Mouse (Mus musculus): ENCODE results near the gene Rara.
"Not testable (repeated sequence)": the region's sequence is repeated elsewhere in the genome, so short reads cannot be mapped to it uniquely, and the experiment has no call there.

Gene Rara

GRCm38 (mm10) chr11:98922851-98923711 lies 4.5 kb upstream of the Rara start:
- not testable (repeated sequence) for DNase-seq (ENCODE audit: low spot score)

GRCm38 (mm10) chr11:98924633-98925175 lies 2.9 kb upstream of the Rara start:
- DNase-seq (ENCODE audit: low spot score): no peak

DNA sequence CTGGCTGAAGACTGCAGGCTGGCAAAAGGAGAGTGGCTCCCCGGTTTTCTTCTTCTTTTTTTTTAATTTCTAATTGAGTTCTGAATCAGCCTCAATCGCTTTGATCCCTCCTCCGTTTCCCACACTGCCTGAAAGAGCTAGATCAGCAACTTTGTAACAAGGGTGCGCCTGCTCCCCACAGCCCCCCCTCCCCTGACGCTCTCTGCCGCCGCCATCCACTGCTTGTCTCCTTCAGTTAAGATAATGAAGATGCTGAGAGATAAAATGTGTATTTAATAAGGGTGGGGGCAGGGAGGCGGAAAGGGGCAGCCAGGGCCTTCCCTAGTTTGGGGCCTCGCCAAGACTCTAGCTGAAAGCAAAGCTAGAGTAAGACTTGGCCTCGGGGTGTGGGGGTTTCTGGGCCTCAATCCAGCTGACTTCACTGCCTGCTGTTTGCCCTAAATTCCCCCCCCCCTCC lies 2.3 kb upstream of the Rara start:
- no peak for DNase-seq (ENCODE audit: low spot score)

GRCm38 (mm10) chr11:98925868-98926311 lies 1.7 kb upstream of the Rara start:
- no peak for DNase-seq (ENCODE audit: low spot score)

DNA sequence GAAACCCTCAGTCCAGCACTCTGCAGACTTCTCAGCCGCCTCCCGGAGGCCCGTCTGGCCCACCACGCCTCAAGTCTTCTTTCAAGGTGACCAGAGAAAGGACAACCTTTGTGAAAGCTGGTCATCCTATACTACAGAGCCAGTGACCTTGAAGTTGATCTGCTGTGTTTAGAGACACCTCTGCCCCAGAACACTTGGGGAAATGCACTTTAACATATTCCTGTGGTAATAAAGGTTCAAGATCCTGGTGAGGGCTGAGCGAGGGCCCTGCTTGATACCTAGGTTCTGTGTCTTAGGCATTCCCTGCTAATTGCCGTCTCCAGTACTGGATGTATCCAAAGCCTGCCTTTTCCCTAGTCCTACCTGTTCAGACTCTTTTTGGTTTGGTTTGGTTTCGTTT lies 1.1 kb upstream of the Rara start:
- DNase-seq (ENCODE audit: low spot score): no peak

DNA sequence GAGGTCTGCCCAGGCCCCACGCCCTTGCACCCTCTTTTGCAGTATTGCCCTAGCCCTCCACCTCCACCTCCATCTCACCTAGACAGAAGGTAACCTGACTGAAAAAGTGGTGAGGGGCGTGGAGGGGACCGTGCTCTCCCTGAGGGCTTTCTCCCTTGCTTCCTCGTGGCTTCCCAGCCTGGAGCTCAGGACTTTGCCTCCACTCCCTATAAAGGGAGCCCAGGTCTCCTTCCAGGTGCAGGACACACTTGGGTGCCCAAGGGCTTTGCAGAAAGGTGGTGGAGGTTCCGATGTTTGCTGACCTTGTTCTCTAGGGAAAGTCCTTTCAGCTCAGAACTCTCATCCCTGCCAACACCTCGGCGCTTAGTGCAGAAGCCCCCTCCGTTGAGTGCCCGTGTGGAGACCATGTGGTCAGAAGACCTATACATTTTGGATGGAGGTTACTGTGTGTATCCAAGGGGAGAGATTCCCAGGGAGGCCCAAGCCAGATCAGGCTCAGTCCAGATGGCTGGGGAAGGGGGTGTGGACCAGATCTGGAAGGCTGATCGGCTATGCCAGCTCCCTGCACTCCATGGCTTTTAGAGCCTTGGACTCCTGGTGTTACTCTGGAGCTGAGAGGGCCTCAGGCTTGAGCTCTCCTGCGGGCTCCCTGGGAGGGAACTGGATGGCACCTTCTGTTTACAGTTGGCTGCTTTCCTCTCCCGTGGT lies 722 bp downstream of the Rara start:
- no peak for DNase-seq (ENCODE audit: low spot score)

DNA sequence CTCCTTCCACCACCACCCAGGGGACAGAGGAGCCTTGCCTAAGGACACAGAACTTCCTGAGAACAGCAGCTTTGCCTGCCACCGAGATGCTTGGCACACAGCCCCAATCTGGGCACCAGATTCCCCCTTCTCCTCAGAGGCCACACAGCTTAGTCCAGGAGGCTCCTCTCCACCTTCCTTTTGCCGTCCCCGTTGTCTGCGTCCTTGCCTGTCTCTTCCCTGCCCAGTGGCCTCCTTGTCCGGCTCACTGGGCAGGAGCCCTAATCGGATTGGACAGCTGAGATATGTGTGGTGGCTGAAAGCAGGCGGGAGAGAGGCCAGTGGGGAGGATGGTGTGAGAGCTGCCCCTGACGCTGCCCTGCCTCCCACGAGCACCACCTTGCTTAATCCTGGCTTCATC lies 1.9 kb downstream of the Rara start:
- DNase-seq (ENCODE audit: low spot score): no peak

DNA sequence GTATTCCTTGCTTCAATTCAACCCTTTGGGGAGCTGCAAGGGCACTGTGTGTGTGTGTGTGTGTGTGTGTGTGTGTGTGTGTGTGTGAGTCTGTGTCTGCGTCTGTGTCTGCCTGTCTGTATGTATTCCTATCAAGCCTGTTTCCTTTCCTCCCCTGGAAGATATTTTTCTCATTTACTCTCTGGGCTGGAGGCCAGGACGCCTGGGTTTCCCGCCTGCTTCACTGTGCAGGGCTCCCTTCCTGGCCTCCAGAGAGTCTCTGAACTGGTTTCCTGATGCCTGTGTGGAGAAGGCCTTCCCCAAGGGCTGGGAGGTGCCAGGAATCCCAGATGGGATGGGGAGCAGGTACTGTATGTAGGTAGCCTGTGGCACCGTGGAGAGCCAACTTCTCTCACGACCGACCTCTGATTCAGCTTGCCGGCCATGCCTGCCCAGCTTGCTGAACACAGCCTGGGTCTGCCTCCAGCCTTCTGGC lies 2.5 kb downstream of the Rara start:
- no peak for DNase-seq (ENCODE audit: low spot score)

DNA sequence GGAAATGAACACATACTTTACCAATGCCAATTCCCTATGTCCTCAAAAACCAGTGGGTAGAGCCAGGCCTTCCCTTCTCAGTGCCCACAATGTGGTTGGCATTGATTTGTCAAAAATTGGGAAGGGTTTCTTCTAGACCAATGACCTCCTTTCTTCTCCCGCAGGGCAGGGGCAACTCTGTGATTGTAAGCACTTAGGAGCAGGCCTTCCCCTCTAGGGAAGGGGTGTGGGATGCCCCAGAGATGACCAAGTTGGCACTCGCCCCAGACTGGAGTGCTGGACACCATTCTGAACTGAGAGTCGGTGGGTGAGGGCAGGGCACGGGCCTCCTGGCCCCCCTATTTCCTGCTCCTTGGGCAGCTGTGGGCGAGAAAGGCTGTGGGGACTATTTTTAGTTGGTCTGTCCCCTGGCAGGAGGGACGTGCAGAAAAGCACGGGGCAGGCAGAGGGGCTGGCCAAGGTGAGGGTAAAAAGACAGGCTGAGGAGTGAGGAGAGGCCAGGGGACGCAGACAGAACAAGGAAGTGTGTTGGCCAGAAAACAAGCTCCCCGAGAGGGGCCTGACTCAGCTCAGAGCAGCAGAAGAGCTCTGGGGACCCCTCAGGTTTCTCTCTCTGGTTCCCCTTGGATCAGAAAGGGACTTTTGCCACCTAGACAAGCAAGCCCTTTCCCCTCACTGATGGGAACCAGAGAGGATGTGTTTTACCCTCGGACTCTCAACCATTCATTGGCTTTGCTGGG lies 3.3 kb downstream of the Rara start:
- no peak for DNase-seq (ENCODE audit: low spot score)

GRCm38 (mm10) chr11:98931513-98932292 lies 4.1 kb downstream of the Rara start:
- DNase-seq (ENCODE audit: low spot score): no peak

- no peak for DNase-seq (ENCODE audit: low spot score)
Measured at GRCm38 (mm10) chr11:98932293-98933091, 4.9 kb downstream of the Rara start.

DNA sequence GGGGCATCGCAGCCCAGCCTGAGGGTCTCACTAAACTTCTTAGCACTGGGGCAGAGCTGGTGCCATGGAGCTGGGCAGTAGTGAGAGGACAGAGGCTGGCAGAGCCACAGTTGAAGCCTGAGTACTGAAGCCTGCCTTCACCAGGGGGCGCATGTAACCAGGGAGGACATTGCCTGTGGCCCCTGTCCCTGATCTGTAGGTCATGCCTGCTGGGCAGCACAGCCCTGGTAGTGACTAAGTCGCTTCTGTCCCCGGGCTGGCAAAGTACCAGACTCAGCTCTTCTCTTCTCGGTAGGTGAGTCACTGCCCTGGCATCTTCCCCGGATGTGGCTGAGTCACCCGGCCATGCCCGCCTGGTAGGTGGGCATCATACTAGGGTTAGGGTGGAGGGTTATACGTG lies 5.5 kb downstream of the Rara start:
- peak; percentile 84 for DNase-seq (ENCODE audit: low spot score)

DNA sequence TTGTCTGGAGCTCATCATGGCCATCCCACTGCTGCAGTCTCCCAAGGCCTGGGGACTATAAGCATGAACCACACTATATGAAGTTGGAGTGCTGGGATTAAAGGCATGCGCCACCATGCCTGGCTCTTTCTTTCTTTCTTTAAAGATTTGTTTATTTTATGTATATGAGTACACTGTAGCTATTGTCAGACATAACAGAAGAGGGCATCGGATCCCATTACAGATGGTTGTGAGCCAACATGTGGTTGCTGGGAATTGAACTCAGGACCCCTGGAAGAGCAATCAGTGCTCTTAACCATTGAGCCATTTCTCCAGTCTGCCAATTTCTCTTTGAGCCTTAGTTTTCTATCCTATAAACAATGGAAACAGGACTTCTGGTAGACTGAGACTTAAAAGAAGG lies 6.2 kb downstream of the Rara start:
- not testable (repeated sequence) for DNase-seq (ENCODE audit: low spot score)

- no peak for DNase-seq (ENCODE audit: low spot score)
Measured at GRCm38 (mm10) chr11:98934367-98934766, 6.7 kb downstream of the Rara start.

- no peak for DNase-seq (ENCODE audit: low spot score)
Measured at GRCm38 (mm10) chr11:98935123-98935522, 7.5 kb downstream of the Rara start.

DNA sequence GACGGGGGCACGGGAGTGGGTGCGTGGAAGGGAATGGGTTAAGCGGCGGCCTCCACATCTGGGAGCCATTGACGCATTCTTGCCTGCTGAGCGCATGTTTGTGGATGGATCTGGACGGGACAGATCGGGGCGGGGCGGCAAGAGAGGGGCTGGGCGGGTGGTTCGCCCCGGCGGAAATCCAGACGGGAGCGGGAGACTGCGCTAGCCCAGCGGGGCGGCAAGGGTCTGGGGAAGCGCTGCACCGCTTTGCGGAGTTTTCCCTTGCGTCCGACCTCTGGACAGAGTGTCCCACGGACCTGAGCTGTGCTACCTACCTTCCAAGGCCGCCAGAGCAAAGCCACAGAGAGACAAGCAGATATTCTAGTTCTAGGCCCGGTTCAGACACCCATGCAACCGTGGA lies 8.6 kb downstream of the Rara start:
- peak; percentile 85 for DNase-seq (ENCODE audit: low spot score)

DNA sequence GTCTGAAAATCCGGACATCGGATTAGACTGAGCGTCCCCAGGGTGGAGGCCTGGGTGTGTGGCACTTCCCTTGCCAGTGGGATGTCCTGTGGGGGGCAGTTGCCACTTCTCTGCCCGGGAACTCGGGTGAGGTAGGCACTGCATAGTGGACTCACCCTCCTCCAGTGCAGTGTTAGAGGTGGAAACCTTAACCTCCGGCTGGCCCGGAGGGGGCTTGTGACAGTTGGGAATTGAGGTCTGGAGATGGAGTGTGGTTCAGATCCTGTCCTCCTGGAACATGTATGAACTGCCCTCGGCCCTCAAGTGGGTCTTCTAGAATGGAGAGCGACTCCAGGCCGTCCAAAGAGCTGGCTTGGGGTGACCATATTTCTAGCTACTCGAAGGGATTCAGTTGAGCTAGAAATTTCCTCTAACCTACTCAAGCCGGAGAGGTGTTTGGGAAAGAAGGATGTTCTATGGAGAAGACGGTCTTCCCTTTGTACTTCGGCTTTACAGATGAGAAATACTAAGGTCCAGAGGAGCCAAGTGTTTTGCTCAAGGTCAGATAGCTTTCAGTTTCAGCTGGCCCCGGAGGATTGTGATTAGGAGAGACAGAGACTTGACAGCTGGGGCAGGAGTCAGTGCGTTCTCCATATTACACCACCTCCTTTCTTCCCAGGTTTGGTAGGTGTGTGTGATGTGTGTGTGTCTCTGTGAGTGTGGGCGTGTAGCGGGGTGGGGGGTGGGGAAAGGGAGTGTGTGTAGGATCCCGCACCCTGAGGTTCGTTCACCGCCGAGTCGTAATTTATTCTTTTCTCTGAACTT lies 9.2 kb downstream of the Rara start:
- DNase-seq (ENCODE audit: low spot score): peak; percentile 77

DNA sequence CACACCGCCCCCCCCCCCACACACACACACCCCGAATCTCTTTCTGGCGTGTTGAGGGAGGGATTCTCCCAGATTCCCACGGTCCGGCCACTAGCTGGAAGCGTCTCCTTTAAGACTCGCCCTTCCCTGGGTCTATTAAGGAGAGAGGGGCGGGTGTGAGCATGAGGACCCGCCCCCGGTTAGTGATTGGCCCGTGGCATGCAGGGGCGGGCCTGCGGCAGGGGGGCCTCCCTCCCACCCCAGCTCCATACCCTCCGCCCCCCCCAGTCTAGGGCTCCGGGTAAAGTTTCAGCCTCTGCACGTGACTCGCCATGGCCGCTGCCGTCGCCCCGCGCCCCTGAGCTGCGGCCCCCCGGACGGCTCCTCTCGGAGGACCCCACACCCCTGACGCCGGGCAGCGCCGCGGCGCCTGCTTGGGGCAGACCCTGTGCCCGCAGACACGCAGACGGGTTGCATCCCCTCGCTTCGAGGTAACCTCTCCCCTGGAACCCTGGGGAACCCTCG lies 9.8 kb downstream of the Rara start:
- DNase-seq (ENCODE audit: low spot score): peak; percentile 94

- DNase-seq (ENCODE audit: low spot score): peak; percentile 67
Measured at GRCm38 (mm10) chr11:98937914-98938694, 10.5 kb downstream of the Rara start.
